Mouse (Mus musculus): ENCODE results near the gene Lbhd1.
"Not testable (repeated sequence)": the region's sequence is repeated elsewhere in the genome, so short reads cannot be mapped to it uniquely, and the experiment has no call there.

Gene Lbhd1

GRCm38 (mm10) chr19:8883616-8884015 lies at the start of gene Lbhd1, which contains the start of gene Gm49403:
Gene Lbhd1, plus strand, starts transcription at chr19:8883732.
Gene Gm49403, plus strand, starts transcription at chr19:8883930.
- no peak for DNase-seq (ENCODE audit: low read depth)

GRCm38 (mm10) chr19:8836327-8836726 lies 47.2 kb upstream of the Lbhd1 start:
- not testable (repeated sequence) for DNase-seq (ENCODE audit: low read depth)

GRCm38 (mm10) chr19:8837251-8837791 lies 46.2 kb upstream of the Lbhd1 start, which contains the start of gene Bscl2:
Gene Bscl2, plus strand, starts transcription at chr19:8837467.
- peak; percentile 36 for DNase-seq (ENCODE audit: low read depth)

GRCm38 (mm10) chr19:8838041-8838730 lies 45.3 kb upstream of the Lbhd1 start:
- no peak for DNase-seq (ENCODE audit: low read depth)

- no peak for DNase-seq (ENCODE audit: low read depth)
These were observed 44.2 kb upstream of the Lbhd1 start, which contains the start of gene Gng3 for GRCm38 (mm10) chr19:8839103-8839907. Gene Gng3, minus strand, starts transcription at chr19:8839194.

- peak; percentile 34 for DNase-seq (ENCODE audit: low read depth)
These were observed 43.4 kb upstream of the Lbhd1 start for GRCm38 (mm10) chr19:8839908-8840791.

- no peak for DNase-seq (ENCODE audit: low read depth)
These were observed 42.5 kb upstream of the Lbhd1 start for GRCm38 (mm10) chr19:8841012-8841411.

GRCm38 (mm10) chr19:8842961-8843360 lies 40.6 kb upstream of the Lbhd1 start:
- no peak for DNase-seq (ENCODE audit: low read depth)

GRCm38 (mm10) chr19:8844371-8845129 lies 39.0 kb upstream of the Lbhd1 start:
- peak; percentile 38 for DNase-seq (ENCODE audit: low read depth)

GRCm38 (mm10) chr19:8848356-8848755 lies 35.2 kb upstream of the Lbhd1 start:
- DNase-seq (ENCODE audit: low read depth): no peak

GRCm38 (mm10) chr19:8850402-8850901 lies 33.1 kb upstream of the Lbhd1 start, which contains the start of gene Lrrn4cl:
Gene Lrrn4cl, plus strand, starts transcription at chr19:8850768.
- DNase-seq (ENCODE audit: low read depth): peak; percentile 85

- no peak for DNase-seq (ENCODE audit: low read depth)
These were observed 31.9 kb upstream of the Lbhd1 start for GRCm38 (mm10) chr19:8851639-8852038.

GRCm38 (mm10) chr19:8852236-8852928 lies 31.1 kb upstream of the Lbhd1 start:
- no peak for DNase-seq (ENCODE audit: low read depth)

GRCm38 (mm10) chr19:8853117-8853516 lies 30.4 kb upstream of the Lbhd1 start:
- no peak for DNase-seq (ENCODE audit: low read depth)

GRCm38 (mm10) chr19:8857689-8858088 lies 25.8 kb upstream of the Lbhd1 start:
- DNase-seq (ENCODE audit: low read depth): no peak

- no peak for DNase-seq (ENCODE audit: low read depth)
These were observed 24.5 kb upstream of the Lbhd1 start for GRCm38 (mm10) chr19:8859018-8859417.

GRCm38 (mm10) chr19:8864265-8864664 lies 19.3 kb upstream of the Lbhd1 start:
- no peak for DNase-seq (ENCODE audit: low read depth)

GRCm38 (mm10) chr19:8870381-8870780 lies 13.2 kb upstream of the Lbhd1 start:
- DNase-seq (ENCODE audit: low read depth): not testable (repeated sequence)

- no peak for DNase-seq (ENCODE audit: low read depth)
These were observed 12.7 kb upstream of the Lbhd1 start for GRCm38 (mm10) chr19:8870838-8871237.
